Mouse (Mus musculus): ENCODE data around the gene Cabp1. TPM values are rescaled to one million over a fixed set of nuclear protein-coding genes. Genes with fewer than 3 reads are reported as not detected.

Cabp1 gene
- total and polyA plus RNA-seq, 3 experiments = 2.3 to 6.0 (median 3.9) TPM

- 34% methylated on average over 7 of the region's 7 CpGs for WGBS
Measured at GRCm38 (mm10) chr5:115156401-115156800, 37.8 kb downstream of the Cabp1 start.

GRCm38 (mm10) chr5:115155831-115156230 lies 38.4 kb downstream of the Cabp1 start:
- 0 out of 2 replicates have a peak overlapping the region, but pooled peaks have one; percentile 13 for H3K9ac ChIP-seq (ENCODE audit: low read depth, low read length)
- intact Hi-C loops (cut with DNase I) = no loop called here
- peak; percentile 47 to 50 for DNase-seq
- no peaks in the 10 kb centered on the region for H3K27me3 ChIP-seq (ENCODE audit: control insufficient read depth, insufficient read depth, low read length)
- H3K27ac ChIP-seq = peak overlapping the region; percentile 44
- no peaks in the 10 kb centered on the region for H3K36me3 ChIP-seq (ENCODE audit: control insufficient read depth, insufficient read depth, low read length)
- 20% methylated on average over 5 of the region's 5 CpGs for WGBS
- H3K4me1 ChIP-seq (ENCODE audit: control insufficient read depth, insufficient read depth, low read length) = peaks cover 25% of the 10 kb centered on the region
- H3K79me2 ChIP-seq (replicated peaks; ENCODE audit: control insufficient read depth, insufficient read depth, low read length) = peaks cover 5% of the 10 kb centered on the region
- H3K4me3 ChIP-seq = peak overlapping the region; percentile 28
- TF ChIP-seq POLR2A (IDR thresholded peaks at IDR 0.05; ENCODE audit: insufficient read depth, low read depth, low read length) (no peak), CTCF (IDR thresholded peaks at IDR 0.05) (no peak), EP300 (IDR thresholded peaks at IDR 0.05; ENCODE audit: insufficient read depth, low read depth, low read length) (no peak)

More at GRCm38 (mm10) chr5:115156401-115156800, 37.8 kb downstream of the Cabp1 start:
- Histone ChIP-seq H3K27me3 (ENCODE audit: control insufficient read depth, insufficient read depth, low read length) (no peaks in the 10 kb centered on the region), H3K4me1 (ENCODE audit: control insufficient read depth, insufficient read depth, low read length) (peaks cover 25% of the 10 kb centered on the region), H3K9ac (ENCODE audit: low read depth, low read length) (0 out of 2 replicates have a peak overlapping the region, but pooled peaks have one; percentile 4), H3K27ac (peak overlapping the region; percentile 44), H3K79me2 (replicated peaks; ENCODE audit: control insufficient read depth, insufficient read depth, low read length) (peaks cover 5% of the 10 kb centered on the region), H3K36me3 (ENCODE audit: control insufficient read depth, insufficient read depth, low read length) (no peaks in the 10 kb centered on the region), H3K4me3 (peak overlapping the region; percentile 28)
- peak in 1 of 2 experiments; percentile 14 for DNase-seq
- intact Hi-C loops (cut with DNase I) = no loop called here
- TF ChIP-seq CTCF (IDR thresholded peaks at IDR 0.05) (no peak), POLR2A (IDR thresholded peaks at IDR 0.05; ENCODE audit: insufficient read depth, low read depth, low read length) (no peak), EP300 (IDR thresholded peaks at IDR 0.05; ENCODE audit: insufficient read depth, low read depth, low read length) (no peak)

GRCm38 (mm10) chr5:115155156-115155631 lies 39.0 kb downstream of the Cabp1 start:
- Histone ChIP-seq H3K79me2 (replicated peaks; ENCODE audit: control insufficient read depth, insufficient read depth, low read length) (peaks cover 5% of the 10 kb centered on the region), H3K36me3 (ENCODE audit: control insufficient read depth, insufficient read depth, low read length) (no peaks in the 10 kb centered on the region), H3K4me1 (ENCODE audit: control insufficient read depth, insufficient read depth, low read length) (peaks cover 24% of the 10 kb centered on the region), H3K4me3 (peak overlapping the region; percentile 19; the same call in 1 of the 2 replicates), H3K9ac (ENCODE audit: low read depth, low read length) (peak overlapping the region; percentile 44), H3K27me3 (ENCODE audit: control insufficient read depth, insufficient read depth, low read length) (no peaks in the 10 kb centered on the region), H3K27ac (peak overlapping the region; percentile 32)
- DNase-seq = peak in 1 of 2 experiments; percentile 32
- intact Hi-C loops (cut with DNase I) = no loop called here
- 34% methylated on average over 13 of the region's 13 CpGs for WGBS
- TF ChIP-seq CTCF (IDR thresholded peaks at IDR 0.05) = no peak
- no peak for TF ChIP-seq EP300 (IDR thresholded peaks at IDR 0.05; ENCODE audit: insufficient read depth, low read depth, low read length)
- TF ChIP-seq POLR2A (IDR thresholded peaks at IDR 0.05; ENCODE audit: insufficient read depth, low read depth, low read length) = no peak

GRCm38 (mm10) chr5:115152132-115152956 lies 41.8 kb downstream of the Cabp1 start:
- Histone ChIP-seq H3K27ac (peak overlapping the region; percentile 38), H3K4me1 (ENCODE audit: control insufficient read depth, insufficient read depth, low read length) (peaks cover 19% of the 10 kb centered on the region), H3K9ac (ENCODE audit: low read depth, low read length) (no peak overlapping the region), H3K27me3 (ENCODE audit: control insufficient read depth, insufficient read depth, low read length) (no peaks in the 10 kb centered on the region), H3K36me3 (ENCODE audit: control insufficient read depth, insufficient read depth, low read length) (0 out of 2 replicates have a peak, but pooled peaks cover 3% of the 10 kb centered on the region), H3K79me2 (replicated peaks; ENCODE audit: control insufficient read depth, insufficient read depth, low read length) (peaks cover 4% of the 10 kb centered on the region), H3K4me3 (no peak overlapping the region)
- WGBS = 31% methylated on average over 8 of the region's 8 CpGs
- TF ChIP-seq CTCF (IDR thresholded peaks at IDR 0.05) (no peak), POLR2A (IDR thresholded peaks at IDR 0.05; ENCODE audit: insufficient read depth, low read depth, low read length) (0 out of 2 replicates have a peak, but pooled peaks have one; percentile 6), EP300 (IDR thresholded peaks at IDR 0.05; ENCODE audit: insufficient read depth, low read depth, low read length) (0 out of 2 replicates have a peak, but pooled peaks have one; percentile 37)
- peak in 1 of 2 experiments; percentile 23 for DNase-seq
- intact Hi-C loops (cut with DNase I) = no loop called here

GRCm38 (mm10) chr5:115151457-115151856 lies 42.7 kb downstream of the Cabp1 start:
- H3K79me2 ChIP-seq (replicated peaks; ENCODE audit: control insufficient read depth, insufficient read depth, low read length) = peaks cover 4% of the 10 kb centered on the region
- no peak overlapping the region; the same call in 1 of the 2 replicates for H3K27ac ChIP-seq
- intact Hi-C loops (cut with DNase I) = no loop called here
- H3K9ac ChIP-seq (ENCODE audit: low read depth, low read length) = no peak overlapping the region
- TF ChIP-seq EP300 (IDR thresholded peaks at IDR 0.05; ENCODE audit: insufficient read depth, low read depth, low read length) = no peak
- no peak for TF ChIP-seq CTCF (IDR thresholded peaks at IDR 0.05)
- TF ChIP-seq POLR2A (IDR thresholded peaks at IDR 0.05; ENCODE audit: insufficient read depth, low read depth, low read length) = no peak
- H3K36me3 ChIP-seq (ENCODE audit: control insufficient read depth, insufficient read depth, low read length) = 0 out of 2 replicates have a peak, but pooled peaks cover 4% of the 10 kb centered on the region
- H3K4me1 ChIP-seq (ENCODE audit: control insufficient read depth, insufficient read depth, low read length) = peaks cover 18% of the 10 kb centered on the region
- 74% methylated on average over 13 of the region's 13 CpGs for WGBS
- H3K27me3 ChIP-seq (ENCODE audit: control insufficient read depth, insufficient read depth, low read length) = no peaks in the 10 kb centered on the region
- no peak overlapping the region for H3K4me3 ChIP-seq
- DNase-seq = peak in 1 of 2 experiments; percentile 15

Data from heart, adult 2 months (tissue).